Mouse (Mus musculus): ENCODE measurements at regions not wholly inside any gene's neighbourhood (a gene's known extent, or its start where the extent isn't known, plus 50 kb on each side); places are given as distances from the start of the nearest gene placed in this dataset.

- TF ChIP-seq CTCF (IDR thresholded peaks at IDR 0.05; ENCODE audit: control insufficient read depth, insufficient read depth, insufficient replicate concordance, low read depth, low read length), result no peak
- no peak for TF ChIP-seq POLR2A (IDR thresholded peaks at IDR 0.05; ENCODE audit: control insufficient read depth, low read depth, low read length)
These were observed 343.7 kb upstream of the Nfe2l3 start for GRCm38 (mm10) chr6:51088641-51089372.
